Mouse (Mus musculus) lung, embryonic 16.5 days (tissue): Measurements from ENCODE around the gene A930033H14Rik. TPM values are rescaled to one million over a fixed set of nuclear protein-coding genes. Genes with fewer than 3 reads are reported as not detected.

Experiments
- ATAC-seq: fragments of 200-750 bp; cut with Nextera tagmentation; 2 replicates; pipeline ENCODE4 v1.8.0; 2017; ENCODE audit warnings: low read depth, mild to moderate bottlenecking, moderate library complexity
- H3K27ac ChIP-seq: fragments of 300-500 bp; sonication (generic); 2 replicates; pipeline ENCODE4 v1.5.1; 2014; ENCODE audit warnings: mild to moderate bottlenecking, control low read depth, low read length
- H3K27me3 ChIP-seq: fragments of 300-500 bp; sonication (generic); 2 replicates; pipeline ENCODE4 v1.6.1; 2014; ENCODE audit warnings: low read depth, low read length, mixed read lengths; ENCODE audit not compliant: control insufficient read depth, insufficient read depth
- H3K36me3 ChIP-seq: fragments of 300-500 bp; sonication (generic); 2 replicates; pipeline ENCODE4 v1.6.1; 2014; ENCODE audit warnings: low read length; ENCODE audit not compliant: control insufficient read depth, insufficient read depth
- H3K4me1 ChIP-seq: fragments of 300-500 bp; sonication (generic); replicated peaks from 2 replicates; pipeline ENCODE4 v1.6.1; 2014; ENCODE audit warnings: low read length, mixed read lengths; ENCODE audit not compliant: control insufficient read depth, insufficient read depth
- H3K4me2 ChIP-seq: fragments of 300-500 bp; sonication (generic); 2 replicates; pipeline ENCODE4 v1.6.1; 2014; ENCODE audit warnings: low read depth, low read length, control low read depth
- H3K4me3 ChIP-seq: fragments of 300-500 bp; sonication (generic); 2 replicates; pipeline ENCODE4 v1.5.1; 2014; ENCODE audit warnings: mild to moderate bottlenecking, low read length, control low read depth
- H3K9ac ChIP-seq: fragments of 300-500 bp; sonication (generic); 2 replicates; pipeline ENCODE4 v1.6.1; 2014; ENCODE audit warnings: low read length, control low read depth
- H3K9me3 ChIP-seq: fragments of 300-500 bp; sonication (generic); 2 replicates; pipeline ENCODE4 v1.6.1; 2016; ENCODE audit warnings: low read length; ENCODE audit not compliant: control insufficient read depth
- WGBS: fragments of 180-500 bp; shearing (Covaris S2); extraction: QIAGEN DNeasy Blood & Tissue Kit; methylation state at CpG from one replicate; pipeline ENCODE4 v1.1.7; 2014; 5-methylcytosine and 5-hydroxymethylcytosine counted together
- polyA plus RNA-seq: library from polyadenylated mRNA; unstranded; fragments of >200 nt; fragmentation: Nextera tagmentation; extraction: Ambion mirVana; gene quantifications from 2 replicates; pipeline ENCODE4 v1.2.1, GENCODE M21; 2015

Gene A930033H14Rik
- polyA plus RNA-seq = 1.2 and 1.5 TPM in 2 replicates

DNA sequence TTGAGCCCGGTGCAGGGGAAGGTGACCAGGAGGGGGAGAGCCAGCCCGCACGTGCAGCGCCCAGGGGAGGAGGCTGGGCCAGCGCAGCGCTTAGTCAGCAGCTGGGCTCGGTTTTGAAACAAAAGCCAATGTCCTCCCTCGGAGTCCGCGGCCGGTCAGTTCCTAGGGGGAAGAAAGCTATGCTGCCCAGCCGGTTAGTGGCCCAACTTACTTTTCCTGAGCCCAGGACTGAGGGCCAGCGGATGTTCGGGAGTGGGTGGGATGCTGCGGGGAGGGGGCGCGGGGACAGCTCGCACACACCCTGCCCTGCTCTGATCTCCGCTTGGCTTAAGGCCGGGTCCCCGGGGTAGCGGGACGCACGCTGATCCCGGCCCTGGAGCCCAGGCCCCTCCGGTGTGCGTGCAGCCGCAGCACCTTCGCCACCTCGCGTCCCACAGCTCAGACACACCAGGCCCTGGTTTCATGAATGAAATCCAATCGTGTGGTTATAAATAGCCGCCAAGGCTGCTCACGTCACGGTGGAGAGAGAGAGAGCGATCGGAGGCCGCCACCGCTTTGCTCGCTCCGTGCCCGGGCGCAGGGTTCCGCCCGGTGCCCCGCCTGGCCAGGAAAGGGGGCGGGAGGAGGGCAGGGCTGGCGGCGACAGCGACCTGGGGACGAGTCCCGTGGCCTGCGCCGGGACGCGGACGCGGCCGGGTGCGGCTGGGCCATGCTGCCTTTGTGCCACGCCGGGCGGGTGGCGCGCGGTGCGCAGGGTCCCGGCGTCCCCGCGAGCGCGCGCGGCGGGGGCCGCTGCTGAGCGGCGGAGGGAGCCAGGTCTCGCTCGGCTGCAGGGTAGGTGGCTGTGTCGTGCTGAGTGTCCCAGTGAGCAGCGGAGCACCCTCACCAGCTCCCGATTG lies at the start of gene A930033H14Rik:
Gene A930033H14Rik, minus strand, starts transcription at position 557 of the 899 bp plus-strand sequence.
- Histone ChIP-seq H3K4me1 (peaks cover 14% of the 10 kb centered on the region), H3K36me3 (0 out of 2 replicates have a peak, but pooled peaks cover 4% of the 10 kb centered on the region), H3K4me3 (peak within 1 kb of the TSS; percentile 85), H3K9ac (peak within 1 kb of the TSS; percentile 96), H3K4me2 (peak within 1 kb of the TSS; percentile 96), H3K27me3 (no peaks in the 10 kb centered on the region), H3K9me3 (no peaks in the 10 kb centered on the region), H3K27ac (peak within 1 kb of the TSS; percentile 98)
- peak; percentile 94 for ATAC-seq
- under 1% methylated on average over 69 of the region's 84 CpGs for WGBS

DNA sequence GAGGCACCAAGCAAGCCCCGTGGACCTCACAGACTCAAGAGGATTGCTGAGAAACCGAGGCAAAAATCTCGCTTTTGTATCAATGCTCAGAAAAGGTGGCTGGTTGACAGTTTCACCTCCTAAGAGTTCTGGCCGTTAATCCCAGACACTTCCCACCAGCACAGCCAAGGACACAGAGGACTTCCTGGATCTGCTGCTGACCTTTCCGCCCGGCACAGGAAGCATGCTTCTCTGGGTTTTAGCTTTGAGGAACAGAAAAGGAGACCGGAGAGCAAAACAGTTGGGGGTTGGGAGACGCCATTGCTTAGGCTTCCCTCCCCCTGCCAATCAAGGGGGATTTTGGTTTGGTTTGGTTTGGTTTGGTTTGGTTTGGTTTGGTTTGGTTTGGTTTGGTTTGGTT lies 47.0 kb upstream of the A930033H14Rik start:
- H3K9me3 ChIP-seq = no peaks in the 10 kb centered on the region
- H3K9ac ChIP-seq = no peak overlapping the region
- 84% methylated on average over 8 of the region's 8 CpGs for WGBS
- no peak overlapping the region for H3K4me2 ChIP-seq
- H3K27ac ChIP-seq = no peak overlapping the region
- no peak overlapping the region for H3K4me3 ChIP-seq
- H3K4me1 ChIP-seq = peaks cover 5% of the 10 kb centered on the region; the same call in 1 of the 2 replicates
- ATAC-seq = no peak
- no peaks in the 10 kb centered on the region for H3K36me3 ChIP-seq
- no peaks in the 10 kb centered on the region for H3K27me3 ChIP-seq

GRCm38 (mm10) chr10:69259161-69259560 lies 46.3 kb upstream of the A930033H14Rik start:
- Histone ChIP-seq H3K27ac (no peak overlapping the region), H3K9me3 (no peaks in the 10 kb centered on the region), H3K27me3 (no peaks in the 10 kb centered on the region), H3K4me3 (no peak overlapping the region), H3K9ac (no peak overlapping the region), H3K4me2 (no peak overlapping the region), H3K4me1 (peaks cover 9% of the 10 kb centered on the region), H3K36me3 (no peaks in the 10 kb centered on the region)
- WGBS = 28% methylated on average over 2 of the region's 2 CpGs
- no peak for ATAC-seq

- Histone ChIP-seq H3K4me1 (peaks cover 15% of the 10 kb centered on the region), H3K9ac (no peak overlapping the region), H3K4me2 (no peak overlapping the region), H3K27me3 (no peaks in the 10 kb centered on the region), H3K4me3 (no peak overlapping the region), H3K27ac (no peak overlapping the region), H3K9me3 (no peaks in the 10 kb centered on the region), H3K36me3 (no peaks in the 10 kb centered on the region)
- WGBS = 54% methylated on average over 9 of the region's 9 CpGs
- no peak for ATAC-seq
These were observed 45.7 kb upstream of the A930033H14Rik start for GRCm38 (mm10) chr10:69258588-69258987.

- H3K4me3 ChIP-seq = no peak overlapping the region
- no peaks in the 10 kb centered on the region for H3K9me3 ChIP-seq
- no peak overlapping the region for H3K9ac ChIP-seq
- peaks cover 14% of the 10 kb centered on the region for H3K4me1 ChIP-seq
- WGBS = 75% methylated on average over 6 of the region's 6 CpGs
- no peaks in the 10 kb centered on the region for H3K36me3 ChIP-seq
- no peak overlapping the region for H3K27ac ChIP-seq
- H3K4me2 ChIP-seq = no peak overlapping the region
- no peaks in the 10 kb centered on the region for H3K27me3 ChIP-seq
- ATAC-seq = no peak
These were observed 44.8 kb upstream of the A930033H14Rik start for GRCm38 (mm10) chr10:69257592-69258133.

DNA sequence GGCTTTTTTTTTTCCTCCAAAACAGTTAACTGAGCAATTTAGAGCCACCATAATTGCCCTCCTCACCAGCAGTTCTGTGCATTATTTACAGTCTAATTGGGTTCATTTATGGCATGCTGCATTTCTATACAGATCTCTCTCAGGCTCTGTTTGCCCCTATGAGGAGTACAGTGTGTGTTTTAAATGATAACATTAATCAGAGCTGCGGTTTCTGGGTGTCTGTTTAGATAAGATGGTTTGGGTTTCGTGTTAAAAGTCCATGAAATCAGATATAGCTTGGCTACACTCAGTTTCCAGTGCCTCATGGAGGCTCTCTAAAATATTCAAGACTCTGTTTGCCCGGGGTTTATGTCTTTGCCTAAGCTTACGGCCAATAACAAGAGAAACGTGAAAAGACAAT lies 42.7 kb upstream of the A930033H14Rik start:
- H3K4me3 ChIP-seq = no peak overlapping the region
- no peak overlapping the region for H3K27ac ChIP-seq
- 54% methylated on average over 5 of the region's 5 CpGs for WGBS
- H3K36me3 ChIP-seq = no peaks in the 10 kb centered on the region
- ATAC-seq = no peak
- H3K9ac ChIP-seq = no peak overlapping the region
- H3K4me2 ChIP-seq = no peak overlapping the region
- H3K9me3 ChIP-seq = no peaks in the 10 kb centered on the region
- peaks cover 18% of the 10 kb centered on the region for H3K4me1 ChIP-seq
- no peaks in the 10 kb centered on the region for H3K27me3 ChIP-seq

DNA sequence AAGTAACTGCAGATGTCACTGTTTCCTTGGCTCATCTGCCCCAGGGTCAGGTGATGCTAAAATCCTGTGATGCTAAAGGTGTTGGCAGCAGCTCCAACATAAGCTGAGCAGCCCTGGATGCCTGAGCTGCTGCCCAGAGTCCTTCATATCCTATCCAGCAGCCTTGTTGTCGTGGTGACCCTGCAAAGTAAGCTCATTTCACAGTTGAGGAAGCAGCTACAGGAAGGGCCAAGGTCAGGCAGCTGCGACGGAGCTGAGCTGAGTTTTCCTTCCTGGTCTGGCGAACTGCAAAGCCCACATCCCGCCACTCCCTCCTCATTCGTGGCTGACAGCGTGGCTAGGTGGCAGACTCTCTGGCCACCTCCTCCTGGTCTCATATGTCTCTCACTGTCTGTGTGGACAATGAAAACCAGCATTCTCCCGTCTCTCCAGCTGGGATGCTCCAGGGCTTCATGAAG lies 41.5 kb upstream of the A930033H14Rik start:
- Histone ChIP-seq H3K36me3 (no peaks in the 10 kb centered on the region; the same call in 1 of the 2 replicates), H3K27me3 (no peaks in the 10 kb centered on the region), H3K9ac (no peak overlapping the region), H3K4me1 (peaks cover 18% of the 10 kb centered on the region), H3K9me3 (no peaks in the 10 kb centered on the region), H3K4me2 (no peak overlapping the region), H3K27ac (peak overlapping the region; percentile 67), H3K4me3 (no peak overlapping the region)
- peak; percentile 71 for ATAC-seq
- 20% methylated on average over 8 of the region's 8 CpGs for WGBS

- Histone ChIP-seq H3K4me3 (no peak overlapping the region), H3K4me1 (peaks cover 18% of the 10 kb centered on the region), H3K9me3 (no peaks in the 10 kb centered on the region), H3K36me3 (no peaks in the 10 kb centered on the region; the same call in 1 of the 2 replicates), H3K27me3 (no peaks in the 10 kb centered on the region), H3K4me2 (no peak overlapping the region), H3K27ac (peak overlapping the region; percentile 67), H3K9ac (no peak overlapping the region)
- ATAC-seq = no peak
- WGBS = 56% methylated on average over 5 of the region's 5 CpGs
These were observed 40.8 kb upstream of the A930033H14Rik start for GRCm38 (mm10) chr10:69253686-69254080.

DNA sequence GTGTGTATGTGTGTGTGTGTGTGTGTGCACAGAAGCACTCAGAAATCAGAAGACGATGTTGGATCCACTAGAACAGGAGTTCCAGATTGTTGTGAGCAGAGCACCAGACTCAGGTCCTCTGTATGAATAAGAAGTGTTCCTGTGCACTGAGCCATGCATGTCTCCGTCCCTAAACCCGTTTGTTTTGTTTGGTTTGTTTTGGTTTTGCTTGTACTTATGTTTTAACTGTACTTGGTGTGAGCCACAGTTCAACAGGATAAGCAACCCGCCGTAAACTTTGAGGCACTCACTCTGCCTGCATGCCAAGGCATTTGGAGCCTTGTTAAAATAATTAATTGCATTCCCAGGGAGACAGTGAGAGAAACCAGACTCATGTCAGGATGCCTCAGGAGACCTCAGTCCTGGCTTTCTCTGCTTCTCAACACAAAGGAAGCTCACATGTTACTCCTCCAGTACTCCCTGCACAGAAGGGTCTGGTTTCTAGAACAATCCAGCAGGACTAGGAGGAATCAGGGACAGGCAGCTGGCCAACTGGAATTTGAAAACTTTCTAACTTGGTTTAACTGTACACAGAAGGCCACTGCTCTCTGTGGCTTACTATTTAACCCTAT lies 40.3 kb upstream of the A930033H14Rik start:
- Histone ChIP-seq H3K36me3 (no peaks in the 10 kb centered on the region; the same call in 1 of the 2 replicates), H3K9ac (no peak overlapping the region), H3K9me3 (no peaks in the 10 kb centered on the region), H3K27ac (peak overlapping the region; percentile 67), H3K4me1 (peaks cover 18% of the 10 kb centered on the region), H3K4me3 (no peak overlapping the region), H3K27me3 (no peaks in the 10 kb centered on the region), H3K4me2 (no peak overlapping the region)
- WGBS = 39% methylated on average over 5 of the region's 5 CpGs
- peak; percentile 63 for ATAC-seq
